Mouse (Mus musculus): ENCODE results near the gene Mafk.

DNA sequence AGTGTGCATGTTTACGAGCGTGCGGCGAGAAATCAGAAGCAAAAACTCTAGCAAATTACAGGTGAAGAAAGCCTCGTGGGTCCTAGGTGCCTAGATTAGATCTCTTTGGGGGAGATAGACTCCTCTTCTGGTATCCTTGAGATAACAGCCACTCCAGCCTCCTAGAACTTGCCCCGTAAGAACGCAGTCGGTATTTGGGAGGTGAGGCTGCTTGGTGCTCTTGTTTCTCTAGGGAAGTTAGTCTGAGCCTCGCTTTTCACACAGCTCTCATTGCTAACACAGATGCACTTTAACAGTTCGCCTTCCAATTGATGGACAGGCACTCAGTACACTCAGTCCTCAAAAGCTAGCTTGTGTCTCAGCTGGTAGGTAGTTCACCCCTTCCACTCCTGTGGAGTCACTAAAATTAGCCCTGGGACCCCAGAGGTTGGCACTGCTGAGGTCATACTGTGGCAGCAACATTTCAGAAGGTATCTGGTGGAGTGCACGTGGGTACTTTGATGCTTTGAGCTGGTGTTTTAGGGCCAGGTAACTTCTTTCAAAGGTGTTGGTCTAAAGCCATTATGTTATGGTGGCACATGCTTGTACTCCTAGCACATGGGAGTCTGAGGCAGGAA, 954 bp downstream of the Mafk start:
- TF ChIP-seq CTCF (IDR thresholded peaks at IDR 0.05; ENCODE audit: insufficient read depth, low read depth, low read length) (no peak), POLR2A (IDR thresholded peaks at IDR 0.05; ENCODE audit: insufficient read depth, low read depth, low read length) (no peak)

Measured in olfactory bulb, adult 2 months (tissue).